Mouse (Mus musculus) forelimb bud, embryonic 11.5 days (tissue): ENCODE results near the gene Mpp5.

ENCODE experiments used
- DNase-seq: peaks from one replicate; pipeline ENCODE4 v3.0.0-alpha.2; 2012; ENCODE audit warnings: low read depth, low spot score

Mpp5 gene

GRCm38 (mm10) chr12:78842429-78842828, 93.7 kb downstream of the Mpp5 start:
- no peak for DNase-seq

- DNase-seq, result no peak
These were observed 99.5 kb downstream of the Mpp5 start for GRCm38 (mm10) chr12:78848246-78848645.

- DNase-seq, result peak; percentile 17
These were observed 112.3 kb downstream of the Mpp5 start for GRCm38 (mm10) chr12:78860921-78861495.

DNA sequence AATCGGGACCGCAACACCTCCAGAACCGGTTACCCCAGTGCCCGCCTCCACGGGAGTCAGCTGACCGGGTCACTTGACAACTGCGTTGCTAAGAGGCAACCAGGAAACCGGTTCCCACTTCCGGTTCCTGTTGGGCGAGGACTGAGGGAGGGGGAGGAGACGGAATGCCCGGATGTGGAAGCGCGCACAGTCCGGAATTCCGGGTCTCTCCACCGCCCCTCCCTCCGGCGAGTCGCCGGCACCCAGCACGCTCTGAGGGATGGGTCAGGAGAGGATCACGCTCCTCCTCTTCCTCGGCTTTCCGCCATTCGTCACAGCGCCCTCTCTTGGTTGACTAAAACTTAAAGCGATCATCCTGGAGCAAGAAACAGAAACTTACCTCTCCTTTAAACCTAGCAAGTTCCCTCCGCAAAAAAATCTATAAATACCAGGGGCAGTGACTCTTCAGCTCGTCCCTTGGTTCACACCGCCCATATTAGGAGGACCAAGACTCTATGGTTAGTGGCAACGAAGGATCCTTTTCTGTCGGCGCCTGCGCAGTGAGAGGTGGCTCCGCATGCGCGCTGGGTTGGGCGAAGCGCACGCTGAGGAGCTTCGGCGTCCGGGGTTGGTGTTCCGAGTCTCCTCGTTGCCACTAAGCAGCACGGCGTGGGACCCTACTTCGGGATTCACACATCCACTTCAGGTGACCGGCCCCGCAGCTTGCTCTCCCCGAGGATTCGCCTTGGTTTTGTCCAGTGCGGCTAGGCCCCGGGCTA, 113.0 kb downstream of the Mpp5 start, which contains the start of the genes Atp6v1d and Eif2s1:
TSS of gene Atp6v1d (minus strand) at position 143 of the 758 bp plus-strand sequence.
TSS of gene Eif2s1 (plus strand) at position 324 of the 758 bp plus-strand sequence.
- peak; percentile 100 for DNase-seq

DNA sequence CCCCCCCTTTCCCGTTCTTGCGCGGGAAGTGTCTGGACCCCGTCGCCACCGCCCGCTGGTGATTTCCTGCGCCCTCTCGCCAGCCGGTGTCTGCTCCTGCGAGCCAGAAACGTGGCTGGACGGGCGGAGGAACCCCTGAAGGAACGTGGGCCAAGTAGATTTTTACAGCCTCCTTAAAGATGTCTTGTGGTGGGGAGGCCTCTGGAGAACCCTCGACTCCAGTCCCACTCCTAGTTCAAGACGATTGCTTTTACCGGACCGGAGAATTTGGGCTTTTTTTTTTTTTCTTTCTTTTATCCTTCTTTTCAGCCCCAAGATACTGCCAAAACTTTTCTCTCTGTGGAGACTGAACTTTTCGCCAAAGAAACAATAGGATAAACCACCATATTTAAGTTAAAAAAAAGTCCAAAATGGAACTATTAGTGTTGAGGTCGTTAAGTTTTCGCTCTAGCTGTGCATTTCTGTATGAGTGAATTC, 113.6 kb downstream of the Mpp5 start:
- DNase-seq, result no peak

GRCm38 (mm10) chr12:78865434-78865833, 116.7 kb downstream of the Mpp5 start:
- no peak for DNase-seq

DNA sequence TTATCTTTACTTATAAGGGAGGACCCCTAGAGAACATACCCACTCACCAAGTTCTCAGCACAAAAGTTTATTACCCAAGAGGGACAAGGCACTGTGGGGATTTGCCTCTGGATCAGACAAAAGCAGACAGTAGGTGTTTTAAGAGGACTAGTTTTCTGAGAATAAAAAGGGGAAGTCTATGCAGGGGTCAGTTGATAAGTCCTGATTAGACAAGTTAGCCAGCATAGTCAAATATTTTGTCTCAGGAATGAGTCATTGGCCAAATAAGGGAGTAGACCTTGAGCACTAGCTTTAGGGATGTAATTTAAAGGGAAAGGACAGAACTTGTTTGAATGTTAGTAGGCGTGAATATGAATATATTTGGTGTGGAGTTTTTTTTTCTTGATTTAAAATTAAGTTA, 119.4 kb downstream of the Mpp5 start:
- no peak for DNase-seq

DNA sequence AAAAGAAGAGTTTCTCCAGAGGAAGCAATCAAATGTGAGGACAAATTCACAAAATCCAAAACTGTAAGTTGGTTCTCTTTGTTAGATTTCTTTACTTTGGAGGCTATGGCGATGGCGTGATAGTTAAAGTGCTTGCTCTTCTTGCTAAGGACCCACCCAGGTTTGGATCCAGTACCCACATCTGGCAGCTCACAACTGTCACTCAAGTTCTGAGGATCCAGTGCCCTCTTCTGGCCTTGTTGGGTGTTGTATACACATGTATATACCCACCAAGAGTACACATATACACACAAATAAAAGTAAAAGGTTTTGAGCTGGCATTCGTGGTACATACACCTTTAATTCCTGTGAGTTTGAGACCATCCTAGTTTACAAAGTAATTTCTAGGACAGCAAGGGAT, 125.9 kb downstream of the Mpp5 start:
- no peak for DNase-seq

- DNase-seq, result no peak
These were observed 141.4 kb downstream of the Mpp5 start for GRCm38 (mm10) chr12:78890062-78890461.
